Mouse (Mus musculus) heart, postnatal 0 days (tissue): ENCODE data around the gene Rnf43.

Experiments
- CTCF ChIP-seq: IDR thresholded peaks from 2 replicates; pipeline ENCODE4 v1.5.1; 2016; ENCODE audit warnings: antibody characterized with exemption, control low read depth, low read depth
- EP300 ChIP-seq: IDR thresholded peaks from 2 replicates; pipeline ENCODE4 v1.6.1; 2016; ENCODE audit warnings: antibody characterized with exemption, low read depth

- TF ChIP-seq CTCF, result no peak
- TF ChIP-seq EP300, result no peak
These were observed 66.5 kb downstream of the Rnf43 start for GRCm38 (mm10) chr11:87728850-87729592.
